Mouse (Mus musculus) liver, embryonic 14.5 days (tissue): ENCODE data around the gene Epb41l4b.

Experiments
- CTCF ChIP-seq: IDR thresholded peaks from 2 replicates; pipeline ENCODE4 v1.5.1; 2016; ENCODE audit warnings: antibody characterized with exemption, low read depth, control low read depth
- EP300 ChIP-seq: IDR thresholded peaks from 2 replicates; pipeline ENCODE4 v1.6.1; 2016; ENCODE audit warnings: antibody characterized with exemption, low read depth

DNA sequence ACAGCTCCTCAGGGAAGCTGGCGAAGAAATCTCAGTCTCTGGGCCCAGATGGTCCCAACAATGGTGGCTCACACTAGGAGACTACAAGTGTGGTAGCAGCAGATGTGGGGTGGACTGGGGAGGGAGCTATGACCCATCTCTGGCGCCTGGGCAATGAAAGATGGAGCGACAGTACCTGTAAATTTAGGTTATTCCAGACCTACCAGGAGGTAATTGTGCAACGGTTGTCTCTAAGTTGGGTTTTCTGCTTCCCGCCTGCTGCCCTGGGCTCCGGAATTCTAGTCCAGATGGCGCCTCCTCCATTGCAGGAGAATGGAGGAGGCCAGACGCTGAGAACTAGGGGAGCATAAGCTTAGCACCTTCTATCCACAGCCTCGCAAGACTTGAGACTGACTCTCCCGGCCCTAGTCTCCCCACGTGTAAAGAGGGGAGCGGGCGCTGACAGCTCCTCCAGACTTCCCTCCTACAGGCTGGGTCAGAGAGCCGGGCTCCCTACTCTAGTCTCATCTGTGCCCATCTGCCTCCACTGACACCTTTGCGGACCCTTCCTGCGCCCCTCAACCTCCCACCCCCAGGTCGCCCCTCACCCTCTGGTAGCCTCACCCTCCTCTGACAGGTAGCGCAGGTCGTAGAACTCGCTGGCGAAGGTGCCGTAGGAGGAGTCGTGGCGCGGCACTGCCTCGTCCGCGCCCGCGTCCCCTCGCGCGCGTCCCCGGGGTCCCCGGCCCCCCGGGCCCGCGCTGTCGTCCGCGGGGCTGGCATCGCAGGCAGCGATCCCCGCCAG lies 153.6 kb downstream of the Epb41l4b start:
- TF ChIP-seq EP300: no peak
- no peak for TF ChIP-seq CTCF
